Mouse (Mus musculus): ENCODE data around the gene Gpr85. TPM values are rescaled to one million over a fixed set of nuclear protein-coding genes. Genes with fewer than 3 reads are reported as not detected.

The Gpr85 gene
- polyA plus RNA-seq, 1 experiment from 2014 or later = 9.3 TPM

Other genes with a start within 250 kb of the Gpr85 start
- 31.9 and 35.0 TPM in 2 replicates for gene Tmem168, start 231.8 kb downstream of the Gpr85 start, polyA plus RNA-seq (2016; fragmentation: Nextera tagmentation; extraction: Ambion mirVana)
- gene Bmt2, start 162.0 kb downstream of the Gpr85 start, polyA plus RNA-seq (2016; fragmentation: Nextera tagmentation; extraction: Ambion mirVana) = 21.3 and 22.4 TPM in 2 replicates
- gene 2610001J05Rik, start 31.6 kb upstream of the Gpr85 start, polyA plus RNA-seq (2016; fragmentation: Nextera tagmentation; extraction: Ambion mirVana) = 109 and 118 TPM in 2 replicates